Mouse (Mus musculus) ovary, postnatal 14 days (tissue): Measurements from ENCODE around the gene Rpl10.

Experiments
- DNase-seq: peaks from one replicate; pipeline ENCODE4 v3.0.0; 2022; ENCODE audit warnings: low spot score

Rpl10 gene

DNA sequence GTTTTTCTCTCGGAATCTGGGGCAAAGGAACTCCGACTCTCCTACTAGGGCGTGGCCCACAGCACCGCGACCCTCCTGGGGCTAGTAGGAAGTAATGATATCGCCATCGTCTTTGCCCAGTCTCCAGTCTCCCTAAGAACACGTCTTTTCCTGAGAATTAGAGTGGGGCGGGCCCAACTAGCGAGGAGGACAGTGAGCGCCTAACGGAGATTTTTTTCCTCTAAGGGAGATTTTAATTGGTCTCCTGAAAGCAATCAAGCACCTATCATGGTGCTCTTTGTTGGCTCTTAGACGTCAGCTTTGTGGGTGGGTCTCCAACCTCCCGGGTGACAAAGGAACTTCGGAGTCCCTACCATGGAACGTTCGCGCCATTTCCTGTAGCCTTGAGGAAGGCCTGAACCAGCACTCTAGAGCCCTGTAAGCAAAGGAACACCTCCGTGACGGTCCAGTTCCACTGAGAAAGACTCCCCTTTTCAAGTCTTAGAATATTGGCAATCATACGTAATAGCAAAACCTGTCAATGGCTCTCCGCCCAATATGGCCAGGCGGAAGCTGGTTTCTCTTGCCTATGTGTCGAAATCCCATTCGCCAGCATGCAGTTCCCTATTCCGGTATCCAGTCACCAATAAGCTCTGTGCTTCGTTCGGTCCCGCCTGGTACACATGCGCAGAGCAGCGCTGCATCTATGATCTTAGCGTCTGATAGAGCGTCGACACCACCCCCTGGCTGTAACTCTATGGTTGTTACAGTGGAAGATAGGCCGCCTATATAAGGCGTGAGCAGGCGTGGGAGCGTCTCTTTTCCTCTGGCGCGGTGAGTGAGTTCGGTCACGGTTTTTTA, at the start of gene Rpl10:
Gene Rpl10, plus strand, starts transcription at position 751 of the 840 bp plus-strand sequence.
- DNase-seq: peak; percentile 73

DNA sequence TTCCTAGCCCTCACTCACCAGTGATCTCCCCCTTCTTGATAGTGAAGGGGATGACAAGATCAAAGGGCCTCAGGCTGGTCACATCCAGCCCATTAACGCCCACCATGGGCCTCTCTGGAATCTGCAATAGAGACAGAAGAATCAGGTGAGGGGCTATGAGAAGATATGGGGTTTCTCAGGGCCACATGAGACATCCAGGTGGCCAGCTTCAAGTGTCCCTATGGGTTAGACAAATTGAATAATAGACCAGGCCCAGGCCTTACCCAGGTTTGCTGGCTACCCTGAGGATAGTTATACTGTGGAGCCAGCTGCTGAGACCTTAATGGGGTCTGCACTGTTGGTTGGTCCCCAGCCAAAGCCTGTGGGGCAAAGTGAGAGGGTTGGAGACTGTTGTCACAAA, 40.6 kb upstream of the Rpl10 start:
- no peak for DNase-seq

DNA sequence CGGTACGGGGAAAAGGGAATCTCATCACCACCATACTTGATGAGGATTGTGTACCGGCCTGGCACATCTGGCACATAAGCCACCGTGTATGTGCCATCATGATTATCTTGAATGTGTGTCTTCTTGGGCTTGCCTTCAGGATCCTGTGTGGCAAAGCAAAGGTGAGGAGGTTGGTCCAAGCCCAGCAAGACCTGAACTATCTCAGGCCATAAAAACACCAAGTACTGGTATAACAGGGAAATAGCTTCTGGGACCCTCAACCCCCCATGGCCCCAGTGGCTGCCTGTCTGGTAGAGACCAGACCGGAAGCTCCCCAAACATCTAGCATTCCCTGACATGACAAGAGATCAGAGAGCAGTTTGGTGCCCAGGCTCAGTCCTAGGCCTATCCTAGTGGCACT, 37.4 kb upstream of the Rpl10 start:
- no peak for DNase-seq

DNA sequence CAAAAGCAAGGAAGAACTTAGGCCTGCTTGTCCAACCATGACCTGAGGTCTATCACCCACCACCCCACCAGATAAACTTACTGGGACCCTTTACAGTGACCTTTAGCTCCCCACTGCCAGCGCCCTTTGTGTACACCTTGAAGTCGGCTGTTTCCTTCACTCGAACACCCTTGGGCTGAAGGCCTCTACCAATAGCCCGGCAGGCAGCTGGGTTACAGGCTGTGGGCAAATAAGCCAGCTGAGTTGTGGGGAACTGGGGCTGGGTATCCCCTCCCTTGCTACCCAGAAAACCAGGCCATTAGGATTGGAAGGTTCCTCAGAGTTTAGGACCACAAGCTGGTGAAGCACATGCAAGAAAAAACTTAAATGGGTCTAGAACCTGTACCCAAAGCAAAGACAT, 30.3 kb upstream of the Rpl10 start:
- DNase-seq: no peak

DNA sequence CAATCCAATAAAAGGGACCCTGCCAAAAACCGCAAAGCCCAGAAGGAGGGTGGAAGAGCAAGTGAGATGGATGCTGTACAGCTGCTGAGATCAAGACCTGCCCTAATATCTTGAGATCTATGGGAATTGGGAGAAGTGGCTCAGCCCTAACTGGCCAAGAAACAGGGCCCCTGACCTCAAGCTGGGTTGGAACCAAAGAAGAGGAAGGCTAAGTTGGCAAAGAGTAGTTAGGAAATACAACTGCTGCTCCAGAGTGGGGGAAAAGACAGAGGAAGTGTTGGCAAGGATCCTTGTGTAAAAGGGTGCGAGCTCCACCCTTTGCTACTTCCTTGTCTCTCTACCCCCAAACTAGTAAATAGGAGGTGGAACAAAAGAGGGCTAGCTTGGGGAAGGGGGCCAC, 27.2 kb upstream of the Rpl10 start:
- DNase-seq: no peak

DNA sequence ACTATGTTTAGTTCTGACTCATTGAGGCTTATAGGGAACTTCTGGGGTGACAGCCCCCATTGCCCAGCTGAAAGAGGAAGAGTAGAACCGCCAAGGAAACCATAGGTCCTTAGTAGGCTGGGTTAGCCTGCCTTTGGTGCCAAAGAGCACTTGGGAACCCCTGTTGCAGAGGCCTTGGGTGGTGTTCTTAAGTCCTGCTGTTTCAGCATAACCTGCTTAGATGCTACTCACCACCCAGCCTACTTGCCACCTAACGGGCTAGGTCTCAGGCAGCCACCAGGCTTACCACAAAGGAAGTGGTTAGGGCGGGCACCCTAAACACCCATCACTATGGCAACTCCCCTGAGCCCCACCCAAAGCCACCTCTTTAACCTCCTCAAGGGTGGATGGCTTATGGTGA, 26.8 kb upstream of the Rpl10 start:
- DNase-seq: no peak

DNA sequence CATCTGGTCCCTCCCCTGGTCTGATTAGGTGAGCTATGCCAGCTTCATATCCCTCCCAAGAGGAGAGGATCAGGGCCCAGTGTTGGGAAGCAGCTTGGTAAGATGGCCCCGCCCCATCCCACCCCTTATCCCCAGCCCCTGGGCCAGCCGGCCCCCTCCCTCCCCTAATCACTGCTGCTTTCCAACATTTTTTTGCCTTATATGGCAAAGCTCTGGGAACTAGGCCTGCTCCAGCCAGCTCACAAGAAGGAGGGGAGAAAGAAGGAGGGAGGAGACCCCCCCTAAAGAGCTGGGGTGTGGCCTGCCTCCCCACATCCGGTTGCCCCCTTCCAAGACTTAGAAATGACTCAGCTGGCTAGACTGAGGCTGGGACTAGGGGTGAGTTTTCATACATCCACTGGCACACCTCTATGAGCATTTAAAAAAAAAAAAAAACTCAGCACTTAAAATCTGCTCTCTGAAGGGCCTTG, 26.0 kb upstream of the Rpl10 start:
- no peak for DNase-seq

DNA sequence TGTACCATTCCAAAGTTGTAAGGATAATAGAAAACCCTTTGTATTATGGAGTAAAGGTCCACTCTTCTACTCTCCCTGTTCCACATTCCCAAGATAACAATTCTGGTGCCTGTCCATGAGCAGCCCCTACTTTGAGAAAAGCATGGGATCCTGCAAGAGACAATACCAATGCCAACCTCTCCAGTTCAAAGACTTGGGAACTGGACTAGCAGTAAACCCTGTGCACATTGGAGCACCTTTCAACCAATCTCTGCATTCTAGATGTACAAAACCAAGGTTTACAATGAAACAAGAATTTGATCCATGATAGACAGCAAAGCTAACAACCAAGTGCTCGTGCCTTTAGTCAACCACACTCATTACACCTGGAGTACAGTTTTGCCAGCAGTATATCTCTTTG, 25.5 kb upstream of the Rpl10 start:
- DNase-seq: no peak

DNA sequence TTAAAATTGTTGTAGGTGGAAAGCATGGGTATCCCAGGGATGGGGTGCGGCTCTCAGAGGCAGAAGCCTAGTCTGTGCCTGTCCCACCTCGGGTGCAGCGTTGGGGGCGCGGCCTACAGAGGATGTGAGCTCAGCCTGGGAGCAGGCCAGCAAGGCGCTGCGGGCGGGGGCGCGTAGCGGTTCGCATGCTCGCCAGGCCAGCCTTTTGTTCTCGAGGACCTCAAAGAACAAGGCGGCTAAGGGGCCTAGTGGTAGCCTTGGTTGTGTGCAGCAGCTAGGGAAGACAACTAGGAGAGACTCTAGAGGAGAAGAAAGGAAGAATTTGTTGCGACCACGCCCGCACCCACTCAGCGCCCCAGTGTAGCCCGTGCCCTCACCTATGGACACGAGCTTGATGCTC, 24.9 kb upstream of the Rpl10 start:
- peak; percentile 62 for DNase-seq

DNA sequence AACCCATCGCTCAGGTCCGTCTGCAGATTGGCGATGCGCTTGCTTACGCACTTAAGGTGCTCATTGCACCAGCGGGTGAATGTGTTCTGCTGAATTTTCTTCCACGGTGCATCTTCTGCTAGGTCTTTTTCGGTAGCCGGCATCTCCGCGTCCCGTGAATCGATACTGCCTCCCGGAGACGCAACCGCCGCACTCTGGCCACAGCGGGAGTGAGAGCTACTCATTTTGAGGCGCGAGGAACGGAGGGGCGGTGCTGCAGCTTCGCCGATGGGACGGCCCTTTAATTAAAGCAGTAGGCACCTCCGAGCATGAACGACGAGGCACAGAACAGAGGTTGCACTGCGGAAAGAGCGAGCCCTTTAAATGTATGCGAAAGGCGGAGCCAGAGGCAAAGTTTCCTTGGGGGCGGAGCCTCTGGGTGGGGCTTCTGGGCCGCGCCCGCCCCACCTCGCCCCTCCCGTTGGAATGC, 24.4 kb upstream of the Rpl10 start:
- DNase-seq: peak; percentile 63

DNA sequence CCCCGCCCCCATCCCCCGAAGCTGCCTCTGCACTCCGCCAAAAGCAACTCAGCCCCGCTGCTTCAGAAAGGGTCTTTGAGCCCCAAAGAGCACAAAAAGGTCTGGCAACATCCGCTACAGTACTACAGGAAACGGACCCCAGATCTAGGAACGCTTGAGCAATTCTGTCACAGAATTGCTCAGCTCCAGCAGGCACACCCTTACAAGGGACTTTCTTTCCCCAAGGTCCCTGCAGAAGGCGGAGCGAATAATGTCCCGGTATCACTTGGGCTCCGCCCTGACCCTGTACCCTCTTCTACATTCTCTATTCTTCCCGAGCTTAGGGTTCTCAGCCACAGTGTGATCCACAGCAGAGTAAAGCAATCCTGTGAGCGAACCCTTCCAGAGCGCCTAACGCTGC, 23.9 kb upstream of the Rpl10 start:
- no peak for DNase-seq

DNA sequence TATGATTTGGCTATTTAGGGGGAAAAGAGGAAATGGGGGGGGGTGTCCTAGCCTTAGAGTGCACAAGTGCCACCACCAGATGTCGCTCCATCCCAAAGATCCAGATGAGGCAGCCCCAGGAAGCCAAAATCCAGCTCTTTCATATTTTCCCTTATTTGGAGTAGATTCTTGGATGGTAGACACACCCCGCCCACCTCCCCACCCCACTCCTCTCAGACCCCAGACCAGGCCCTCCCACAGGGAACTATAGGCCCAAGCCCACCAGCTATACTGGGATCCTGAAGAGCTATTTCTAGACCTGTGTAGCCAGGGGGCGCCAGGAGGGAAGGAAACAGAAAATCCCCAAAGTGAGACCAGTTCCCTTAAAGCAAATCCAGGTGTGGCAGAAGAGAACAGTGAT, 22.0 kb upstream of the Rpl10 start:
- peak; percentile 38 for DNase-seq

DNA sequence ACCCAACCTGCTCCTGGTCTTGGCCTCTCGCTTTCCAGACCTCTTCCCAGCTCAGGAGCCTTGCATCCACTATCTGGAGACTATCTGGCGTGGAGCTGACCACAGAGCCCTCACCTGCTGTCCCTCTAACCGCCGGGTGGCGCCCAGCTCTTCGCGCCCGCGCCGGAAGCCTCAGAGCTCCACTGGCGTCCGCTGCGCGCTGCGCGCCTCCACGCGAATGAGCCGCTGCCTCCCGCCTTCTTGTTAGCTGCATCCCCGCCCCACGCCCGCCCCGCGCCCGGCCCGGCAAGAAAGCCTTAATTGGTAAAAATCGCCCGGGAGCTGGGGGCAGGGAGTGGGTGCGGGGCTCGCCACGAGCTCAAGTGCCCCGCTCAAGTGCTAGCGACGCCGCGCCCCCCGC, 21.0 kb upstream of the Rpl10 start, which contains the start of gene Flna:
Gene Flna, minus strand, starts transcription at position 206 of the 400 bp plus-strand sequence.
- DNase-seq: peak; percentile 46

DNA sequence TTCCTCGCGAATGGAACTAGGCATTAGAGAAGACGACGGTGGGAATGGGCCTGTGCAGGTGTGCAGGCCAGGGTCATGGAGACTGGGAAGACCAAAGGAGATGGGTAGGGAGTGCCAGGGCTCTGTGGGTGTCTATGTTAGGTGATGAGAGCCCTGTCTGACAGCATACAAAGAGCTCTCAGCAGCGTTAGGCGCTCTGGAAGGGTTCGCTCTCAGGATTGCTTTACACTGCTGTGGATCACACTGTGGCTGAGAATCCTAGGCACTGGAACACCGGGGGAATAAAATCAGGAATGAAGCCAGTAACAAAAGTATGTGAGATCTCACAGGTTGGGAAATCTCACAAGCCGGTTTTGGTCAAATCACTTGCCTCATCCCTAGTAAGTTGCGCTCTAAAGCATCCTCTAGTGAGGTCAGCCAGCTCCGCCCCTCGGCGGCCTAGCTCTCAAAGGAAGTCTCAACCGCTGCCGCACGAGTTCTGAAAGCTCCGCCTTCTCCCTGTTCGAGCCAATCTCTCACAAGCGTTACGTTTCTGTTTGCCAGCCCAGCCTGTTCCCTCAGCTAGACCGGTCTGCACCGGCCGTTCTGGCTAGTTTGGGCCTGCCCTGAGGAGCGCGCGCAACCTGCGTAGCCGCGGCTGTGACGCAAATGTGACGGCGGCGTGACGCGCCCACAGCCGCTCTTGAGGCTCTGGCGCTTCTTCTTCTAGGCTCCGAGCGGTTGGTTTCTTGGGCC, 16.3 kb upstream of the Rpl10 start, which contains the start of gene Emd:
Gene Emd, plus strand, starts transcription at position 535 of the 735 bp plus-strand sequence.
- DNase-seq: peak; percentile 74

DNA sequence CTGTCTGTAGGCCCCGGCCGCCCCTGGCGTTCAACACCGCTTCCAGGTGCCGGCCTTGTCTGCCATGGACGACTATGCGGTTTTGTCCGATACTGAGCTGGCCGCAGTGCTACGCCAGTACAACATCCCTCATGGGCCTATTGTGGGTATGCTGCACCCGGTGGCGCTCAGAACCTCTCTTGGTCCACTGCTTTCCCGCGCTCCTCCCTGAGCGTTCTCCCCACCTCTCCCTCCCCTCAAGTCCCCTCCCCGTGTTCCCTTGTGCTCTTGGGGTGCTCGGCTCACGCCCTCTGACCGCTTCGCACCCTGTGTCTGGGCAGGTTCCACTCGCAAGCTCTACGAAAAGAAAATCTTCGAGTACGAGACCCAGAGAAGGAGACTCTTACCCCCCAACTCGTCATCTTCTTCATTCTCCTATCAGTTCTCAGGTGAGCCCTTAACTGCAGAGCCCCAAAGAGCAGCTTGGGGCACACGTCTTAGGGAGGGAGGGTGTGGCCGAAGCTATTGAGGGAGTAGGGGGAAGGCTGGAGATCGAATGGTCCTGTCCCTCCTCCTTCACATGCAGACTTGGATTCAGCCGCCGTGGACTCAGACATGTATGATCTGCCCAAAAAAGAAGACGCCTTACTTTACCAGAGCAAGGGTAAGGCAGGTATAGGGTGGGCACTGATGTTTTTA, 15.6 kb upstream of the Rpl10 start:
- no peak for DNase-seq

DNA sequence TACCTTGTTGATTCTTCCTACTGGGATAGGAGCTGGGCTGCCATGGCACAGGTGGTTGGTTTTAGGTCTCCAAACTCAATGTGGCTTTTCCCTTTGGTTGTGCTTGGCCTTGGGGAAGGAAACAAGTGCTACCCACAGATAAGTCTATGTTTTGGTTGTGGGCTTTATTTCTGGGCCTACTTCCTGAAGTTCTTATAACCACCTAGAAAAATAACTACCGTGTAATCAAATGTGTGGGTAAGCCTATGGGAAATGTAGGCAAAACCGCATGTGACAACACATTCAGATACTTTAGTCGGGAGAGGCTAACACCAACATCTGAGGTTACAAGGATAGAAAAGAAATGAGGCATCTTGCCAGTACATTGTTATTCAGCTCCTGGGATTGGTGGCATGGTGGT, 12.9 kb upstream of the Rpl10 start:
- no peak for DNase-seq

DNA sequence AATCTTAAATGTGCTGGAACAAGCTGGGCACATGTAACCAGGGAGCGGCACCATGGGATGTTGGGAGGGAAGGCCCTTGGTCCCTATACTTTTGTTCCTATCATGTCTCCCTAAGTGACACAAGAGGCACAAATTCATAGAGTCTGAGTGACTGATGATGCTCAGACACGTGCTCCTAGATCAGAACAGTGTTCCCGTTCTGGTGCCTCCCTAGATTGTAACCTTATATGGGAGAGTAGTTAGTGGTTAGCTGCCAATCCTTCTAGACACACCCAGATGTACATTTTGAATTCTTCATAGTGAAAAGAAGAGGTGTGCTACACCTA, 913 bp upstream of the Rpl10 start:
- DNase-seq: no peak

DNA sequence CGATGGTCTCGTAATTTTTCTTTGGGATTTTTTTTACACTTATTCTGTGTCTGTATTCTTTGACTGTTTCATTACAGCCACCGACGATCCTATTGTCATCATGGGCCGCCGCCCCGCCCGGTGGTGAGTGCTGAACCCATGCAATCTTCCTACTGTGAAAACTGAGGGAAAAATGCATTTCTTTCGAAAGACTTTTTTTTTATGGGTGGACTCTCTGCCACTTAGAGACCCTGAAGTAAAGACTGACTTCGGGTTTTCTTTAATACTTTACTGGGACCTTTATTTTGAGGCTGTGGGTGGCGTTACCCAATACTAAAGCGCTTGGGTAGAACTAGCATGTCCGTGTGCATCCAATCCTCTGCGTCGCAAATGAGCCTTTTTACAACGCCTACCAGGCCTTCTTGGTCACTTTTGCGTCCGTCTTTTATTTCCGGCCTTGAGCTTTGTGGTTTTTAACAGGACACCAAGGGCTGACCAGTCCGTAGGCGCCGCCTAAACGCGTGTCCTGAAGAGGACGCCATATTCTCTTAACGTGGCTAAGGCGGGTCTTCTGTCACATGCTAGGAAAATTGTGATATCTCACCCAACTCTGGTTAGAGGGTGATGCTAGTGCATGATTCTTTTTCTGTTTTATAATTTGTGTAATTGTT, 415 bp downstream of the Rpl10 start:
- DNase-seq: no peak

DNA sequence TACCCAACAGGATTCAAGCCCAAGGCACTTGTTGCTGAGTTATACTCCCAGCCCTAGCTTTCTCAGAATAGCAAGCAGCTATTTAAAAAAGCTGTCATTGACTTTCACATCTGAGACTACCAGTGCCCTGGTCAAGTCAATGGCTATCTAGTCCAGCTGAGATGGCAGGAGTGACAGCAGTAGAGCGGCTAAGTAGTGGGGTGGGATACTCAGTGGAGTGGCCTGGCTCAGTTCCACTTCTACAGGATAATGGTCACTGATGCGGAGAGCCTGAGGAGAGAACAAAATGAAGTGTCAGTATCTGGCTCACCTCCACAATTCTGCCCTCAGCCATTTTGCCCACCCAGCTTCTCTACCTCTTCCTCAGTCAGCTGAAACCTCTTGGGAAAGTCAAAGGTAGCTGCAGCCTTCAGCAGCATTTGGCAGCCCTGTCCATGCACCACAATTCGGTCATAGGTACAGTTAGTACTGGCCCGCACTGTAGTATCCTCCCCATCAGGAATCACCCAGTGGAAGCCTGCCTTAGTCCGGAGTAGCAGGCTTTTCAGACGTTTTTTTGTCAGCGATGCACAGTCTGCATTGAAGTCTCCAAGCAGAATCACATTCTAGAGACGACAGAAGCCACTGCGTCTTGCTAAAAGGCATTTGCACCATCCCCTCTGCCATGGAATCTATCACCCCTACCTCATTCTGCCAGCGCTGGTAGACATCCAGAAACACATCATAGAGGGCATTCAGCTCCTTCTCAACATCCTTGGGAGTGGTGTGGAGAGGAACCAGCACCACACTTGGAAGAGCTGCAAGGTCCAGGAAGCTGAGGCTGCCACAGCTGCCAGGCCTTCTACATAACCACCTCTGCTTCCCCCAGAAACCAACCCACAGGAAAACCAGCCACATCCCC, 3.1 kb downstream of the Rpl10 start:
- no peak for DNase-seq

DNA sequence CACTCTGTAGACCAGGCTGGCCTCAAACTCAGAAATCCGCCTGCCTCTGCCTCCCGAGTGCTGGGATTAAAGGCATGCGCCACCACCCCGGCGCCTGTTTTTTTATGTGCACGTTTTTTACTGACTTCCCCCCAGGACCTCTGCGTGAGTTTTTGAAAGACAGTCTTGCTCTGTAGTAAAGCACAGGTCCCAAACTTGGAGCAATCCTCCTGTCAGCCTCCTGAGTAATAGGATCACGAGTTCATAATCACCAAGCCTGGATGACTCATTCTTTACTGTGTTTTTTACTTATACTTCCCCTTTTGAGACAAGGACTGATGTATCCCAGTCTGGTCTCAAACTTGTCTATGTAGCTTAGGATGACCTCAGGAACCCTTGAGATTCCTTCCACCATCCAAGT, 7.3 kb downstream of the Rpl10 start:
- DNase-seq: no peak
